In genomic region chr17:51789777-51790176, GRCm38 (mm10) we compare ENCODE assay signal across 21 mouse cellular contexts. TPM values are rescaled to one million over a fixed set of nuclear protein-coding genes. Genes with fewer than 3 reads are reported as not detected.
DNase-seq lines count a peak whose midpoint lies in the region; ATAC-seq and TF ChIP-seq lines count a peak whose summit lies in the region.
"Had no signal": no experiment of that assay in that cellular context is flagged by ENCODE, and none has a peak within 500 bp of the region (broad histone marks: within the 10 kb centered on the region; RNA-seq: fewer than 3 reads in every experiment).

No protein-coding gene starts in this region.

- H3K4me3 ChIP-seq in forebrain, embryonic 13.5 days, result no peak overlapping the region
- no peak overlapping the region for H3K4me3 ChIP-seq in forebrain, embryonic 10.5 days
- H3K4me3 ChIP-seq in layer of hippocampus, adult 2 months, result no peak overlapping the region
- no peak overlapping the region for H3K4me3 ChIP-seq in heart, adult 2 months
- H3K4me3 ChIP-seq: erythroblast, embryonic 14.5 days; liver, embryonic 13.5 days; megakaryocyte, embryonic 14.5 days; neural tube, embryonic 12.5 days had no signal

- H3K36me3 ChIP-seq in forebrain, embryonic 13.5 days (ENCODE audit: poor library complexity, severe bottlenecking), result 0 out of 2 replicates have a peak, but pooled peaks cover 12% of the 10 kb centered on the region
- H3K36me3 ChIP-seq in forebrain, embryonic 10.5 days (replicated peaks), result peaks cover 30% of the 10 kb centered on the region
- no peaks in the 10 kb centered on the region for H3K36me3 ChIP-seq in heart, adult 2 months (ENCODE audit: control insufficient read depth, insufficient read depth, low read length)
- H3K36me3 ChIP-seq: liver, embryonic 13.5 days had no signal

- WGBS in forebrain, embryonic 13.5 days, result 62% methylated on average over 6 of the region's 6 CpGs
- WGBS in forebrain, embryonic 10.5 days, result 80% methylated on average over 6 of the region's 6 CpGs
- 90% methylated on average over 6 of the region's 6 CpGs for WGBS in heart, adult 2 months

- H3K9me3 ChIP-seq in forebrain, embryonic 13.5 days (replicated peaks), result no peaks in the 10 kb centered on the region
- H3K9me3 ChIP-seq in forebrain, embryonic 10.5 days, result no peaks in the 10 kb centered on the region
- H3K9me3 ChIP-seq: liver, embryonic 13.5 days; megakaryocyte, embryonic 14.5 days; neural tube, embryonic 12.5 days had no signal

- no peaks in the 10 kb centered on the region for H3K79me2 ChIP-seq in heart, adult 2 months (replicated peaks; ENCODE audit: control insufficient read depth, insufficient read depth, low read length)

- DNase-seq in forebrain, embryonic 10.5 days (ENCODE audit: extremely low spot score, low spot score), result no peak
- DNase-seq in layer of hippocampus, adult 2 months (ENCODE audit: low spot score in 2 of 2), result no peak
- no peak for DNase-seq in layer of hippocampus, adult 9-10 months (ENCODE audit: low spot score)
- DNase-seq in cerebellum, postnatal 10 days, result peak; percentile 55 to 56
- DNase-seq in fat pad, adult 2 months (ENCODE audit: extremely low read depth, low read depth, low spot score), result peak; percentile 31
- DNase-seq in heart, adult 2 months, result no peak
- DNase-seq in right cerebral cortex, adult 2 months (ENCODE audit: low spot score in 2 of 2), result no peak
- DNase-seq: adrenal gland, adult 2 months; gastrocnemius, postnatal 14 days; heart, postnatal 4 days; kidney, postnatal 25 days; liver, embryonic 13.5 days; lung, postnatal 36 days; midbrain, embryonic 14.5 days; thymus, postnatal 14 days had no signal

- no peak for TF ChIP-seq EP300 in heart, adult 2 months (IDR thresholded peaks at IDR 0.05; ENCODE audit: insufficient read depth, low read depth, low read length)

- no peak overlapping the region for H3K4me2 ChIP-seq in forebrain, embryonic 13.5 days
- H3K4me2 ChIP-seq: liver, embryonic 13.5 days had no signal

- no peak for TF ChIP-seq POLR2A in heart, adult 2 months (IDR thresholded peaks at IDR 0.05; ENCODE audit: insufficient read depth, low read depth, low read length)

- no peak overlapping the region for H3K9ac ChIP-seq in forebrain, embryonic 13.5 days
- no peak overlapping the region for H3K9ac ChIP-seq in heart, adult 2 months (ENCODE audit: low read depth, low read length)
- H3K9ac ChIP-seq: liver, embryonic 13.5 days; lung, embryonic 14.5 days; neural tube, embryonic 12.5 days had no signal

- peak; percentile 61; the same call in 1 of the 2 replicates for ATAC-seq in forebrain, embryonic 13.5 days
- ATAC-seq: intestine, postnatal 0 days had no signal

- no peaks in the 10 kb centered on the region for H3K27me3 ChIP-seq in forebrain, embryonic 13.5 days
- no peaks in the 10 kb centered on the region for H3K27me3 ChIP-seq in forebrain, embryonic 10.5 days (ENCODE audit: poor library complexity, severe bottlenecking)
- no peaks in the 10 kb centered on the region for H3K27me3 ChIP-seq in heart, adult 2 months (ENCODE audit: control insufficient read depth, insufficient read depth, low read length)
- H3K27me3 ChIP-seq: liver, embryonic 13.5 days; megakaryocyte, embryonic 14.5 days; neural tube, embryonic 12.5 days had no signal

- peak overlapping the region; percentile 51; the same call in 1 of the 2 replicates for H3K27ac ChIP-seq in forebrain, embryonic 13.5 days
- H3K27ac ChIP-seq in forebrain, embryonic 10.5 days, result no peak overlapping the region
- H3K27ac ChIP-seq in layer of hippocampus, adult 2 months, result peak overlapping the region; percentile 83
- no peak overlapping the region for H3K27ac ChIP-seq in heart, adult 2 months
- H3K27ac ChIP-seq: liver, embryonic 13.5 days; neural tube, embryonic 12.5 days had no signal

- H3K4me1 ChIP-seq in forebrain, embryonic 13.5 days, result peaks cover 24% of the 10 kb centered on the region
- H3K4me1 ChIP-seq in forebrain, embryonic 10.5 days, result peaks cover 16% of the 10 kb centered on the region
- no peaks in the 10 kb centered on the region for H3K4me1 ChIP-seq in heart, adult 2 months (ENCODE audit: control insufficient read depth, insufficient read depth, low read length)
- H3K4me1 ChIP-seq: liver, embryonic 13.5 days; megakaryocyte, embryonic 14.5 days had no signal

- TF ChIP-seq CTCF in layer of hippocampus, adult 2 months (conservative IDR thresholded peaks at IDR 0.05), result no peak
- no peak for TF ChIP-seq CTCF in heart, adult 2 months (IDR thresholded peaks at IDR 0.05)

- intact Hi-C loops in heart, adult 2 months (cut with DNase I), result no loop called here

RNA-seq across cellular contexts. Expression of gene Satb1, which starts 43.3 kb away (rescaled TPM):
- polyA plus RNA-seq in forebrain, embryonic 13.5 days (2015; fragmentation: Nextera tagmentation; extraction: Ambion mirVana), result 34.7 TPM in 2 replicates
- 17.9 and 19.7 TPM in 2 replicates for polyA plus RNA-seq in forebrain, embryonic 10.5 days (2016; fragmentation: Nextera tagmentation; extraction: Ambion mirVana)
- total RNA-seq in layer of hippocampus, adult 2 months (2021), result 10 to 100 TPM; 69.2 to 73.0 TPM
- total RNA-seq in heart, adult 2 months (2021), result 10 to 100 TPM; 20.1 to 25.4 TPM
- 10.9 and 18.4 TPM in 2 replicates for polyA plus RNA-seq in heart, adult 2 months (2012; rRNA removed)

Comparison
In these comparisons a context has a peak if more than half of its experiments do, and no peak if none do; other contexts are left out.
1. H3K27ac ChIP-seq: peak in forebrain, embryonic 13.5 days (single experiment) and layer of hippocampus, adult 2 months (single experiment); none in forebrain, embryonic 10.5 days (single experiment) and heart, adult 2 months (single experiment).
2. DNase-seq: peak in cerebellum, postnatal 10 days (2 of 2) and fat pad, adult 2 months (single experiment); none in forebrain, embryonic 10.5 days (single experiment), layer of hippocampus, adult 2 months (0 of 2), layer of hippocampus, adult 9-10 months (single experiment), heart, adult 2 months (0 of 2) and right cerebral cortex, adult 2 months (0 of 2).